Mouse (Mus musculus): ENCODE measurements around the gene Myo19.

- TF ChIP-seq CTCF (IDR thresholded peaks at IDR 0.05; ENCODE audit: low read depth) (peak; percentile 41; the same call in 1 of the 2 replicates), EP300 (IDR thresholded peaks at IDR 0.05; ENCODE audit: low read depth) (no peak)
Observed at GRCm38 (mm10) chr11:84914673-84915072, 34.7 kb downstream of the Myo19 start.
